Mouse (Mus musculus) erythroblast, embryonic 14.5 days (primary cell): ENCODE results near the gene Krtap5-2.

Experiments
- GATA1 ChIP-seq: IDR thresholded peaks from 2 replicates; pipeline ENCODE4 v1.6.1; 2012; ENCODE audit warnings: low read length, inconsistent platforms, mixed read lengths
- TAL1 ChIP-seq: IDR thresholded peaks from 3 replicates; pipeline ENCODE4 v1.6.1; 2012; ENCODE audit warnings: low read length, inconsistent platforms, mixed read lengths

- TF ChIP-seq TAL1 = no peak
- no peak for TF ChIP-seq GATA1
These were observed 48.7 kb upstream of the Krtap5-2 start for GRCm38 (mm10) chr7:142224518-142224917.
